Mouse (Mus musculus): Measurements from ENCODE around the gene Dbil5. TPM values are rescaled to one million over a fixed set of nuclear protein-coding genes. Genes with fewer than 3 reads are reported as not detected.
"Not testable (repeated sequence)": the region's sequence is repeated elsewhere in the genome, so short reads cannot be mapped to it uniquely, and the experiment has no call there.

Gene Dbil5
- polyA plus RNA-seq, 1 experiment from 2014 or later = not detected

GRCm38 (mm10) chr11:76196977-76197469 lies 20.4 kb upstream of the Dbil5 start:
- Histone ChIP-seq H3K4me1 (replicated peaks; ENCODE audit: control insufficient read depth, insufficient read depth, low read length) (peaks cover 7% of the 10 kb centered on the region), H3K4me3 (replicated peaks; ENCODE audit: low read length) (no peak overlapping the region), H3K27me3 (replicated peaks; ENCODE audit: control insufficient read depth, insufficient read depth, low read length) (no peaks in the 10 kb centered on the region), H3K9ac (replicated peaks; ENCODE audit: low read depth, low read length) (no peak overlapping the region), H3K27ac (ENCODE audit: low read length) (no peak overlapping the region), H3K4me2 (ENCODE audit: low read length) (no peak overlapping the region), H3K36me3 (ENCODE audit: control insufficient read depth, insufficient read depth) (no peaks in the 10 kb centered on the region), H3K9me3 (ENCODE audit: control insufficient read depth, low read length) (no peaks in the 10 kb centered on the region)
- 45% methylated on average over 8 of the region's 8 CpGs for WGBS
- ATAC-seq = no peak

- under 1% methylated on average over 84 of the region's 90 CpGs for WGBS
- peak overlapping the region; percentile 73; the same call in 1 of the 2 replicates for H3K27ac ChIP-seq (ENCODE audit: low read length)
- H3K4me2 ChIP-seq (ENCODE audit: low read length) = peak overlapping the region; percentile 76
- peaks cover 15% of the 10 kb centered on the region for H3K4me1 ChIP-seq (replicated peaks; ENCODE audit: control insufficient read depth, insufficient read depth, low read length)
- H3K9ac ChIP-seq (replicated peaks; ENCODE audit: low read depth, low read length) = peak overlapping the region; percentile 95
- peaks cover 12% of the 10 kb centered on the region for H3K36me3 ChIP-seq (ENCODE audit: control insufficient read depth, insufficient read depth)
- peak; percentile 98 for ATAC-seq
- H3K9me3 ChIP-seq (ENCODE audit: control insufficient read depth, low read length) = no peaks in the 10 kb centered on the region
- no peaks in the 10 kb centered on the region for H3K27me3 ChIP-seq (replicated peaks; ENCODE audit: control insufficient read depth, insufficient read depth, low read length)
- peak overlapping the region; percentile 94 for H3K4me3 ChIP-seq (replicated peaks; ENCODE audit: low read length)
These were observed 15.4 kb upstream of the Dbil5 start for GRCm38 (mm10) chr11:76201761-76202674.

GRCm38 (mm10) chr11:76206793-76207192 lies 10.6 kb upstream of the Dbil5 start:
- ATAC-seq = no peak
- Histone ChIP-seq H3K4me2 (ENCODE audit: low read length) (no peak overlapping the region), H3K27me3 (replicated peaks; ENCODE audit: control insufficient read depth, insufficient read depth, low read length) (no peaks in the 10 kb centered on the region), H3K4me3 (replicated peaks; ENCODE audit: low read length) (no peak overlapping the region), H3K36me3 (ENCODE audit: control insufficient read depth, insufficient read depth) (peaks cover 27% of the 10 kb centered on the region), H3K4me1 (replicated peaks; ENCODE audit: control insufficient read depth, insufficient read depth, low read length) (peaks cover 8% of the 10 kb centered on the region), H3K9me3 (ENCODE audit: control insufficient read depth, low read length) (no peaks in the 10 kb centered on the region), H3K27ac (ENCODE audit: low read length) (no peak overlapping the region), H3K9ac (replicated peaks; ENCODE audit: low read depth, low read length) (no peak overlapping the region)
- 89% methylated on average over 5 of the region's 5 CpGs for WGBS

- H3K36me3 ChIP-seq (ENCODE audit: control insufficient read depth, insufficient read depth) = peaks cover 30% of the 10 kb centered on the region
- H3K27ac ChIP-seq (ENCODE audit: low read length) = no peak overlapping the region
- H3K9ac ChIP-seq (replicated peaks; ENCODE audit: low read depth, low read length) = no peak overlapping the region
- ATAC-seq = no peak
- H3K4me3 ChIP-seq (replicated peaks; ENCODE audit: low read length) = no peak overlapping the region
- 83% methylated on average over 13 of the region's 13 CpGs for WGBS
- H3K4me1 ChIP-seq (replicated peaks; ENCODE audit: control insufficient read depth, insufficient read depth, low read length) = no peaks in the 10 kb centered on the region
- no peaks in the 10 kb centered on the region for H3K9me3 ChIP-seq (ENCODE audit: control insufficient read depth, low read length)
- no peak overlapping the region for H3K4me2 ChIP-seq (ENCODE audit: low read length)
- no peaks in the 10 kb centered on the region for H3K27me3 ChIP-seq (replicated peaks; ENCODE audit: control insufficient read depth, insufficient read depth, low read length)
These were observed 7.0 kb upstream of the Dbil5 start for GRCm38 (mm10) chr11:76210228-76210985.

- H3K4me1 ChIP-seq (replicated peaks; ENCODE audit: control insufficient read depth, insufficient read depth, low read length); H3K27ac ChIP-seq (ENCODE audit: low read length); H3K4me2 ChIP-seq (ENCODE audit: low read length); H3K9ac ChIP-seq (replicated peaks; ENCODE audit: low read depth, low read length); H3K9me3 ChIP-seq (ENCODE audit: control insufficient read depth, low read length); ATAC-seq; H3K4me3 ChIP-seq (replicated peaks; ENCODE audit: low read length); H3K27me3 ChIP-seq (replicated peaks; ENCODE audit: control insufficient read depth, insufficient read depth, low read length): not testable (repeated sequence)
- peaks cover 24% of the 10 kb centered on the region for H3K36me3 ChIP-seq (ENCODE audit: control insufficient read depth, insufficient read depth)
- WGBS = 89% methylated on average over 5 of the region's 6 CpGs
These were observed 5.8 kb upstream of the Dbil5 start for GRCm38 (mm10) chr11:76211595-76211994.

GRCm38 (mm10) chr11:76213841-76214240 lies 3.6 kb upstream of the Dbil5 start:
- WGBS = 30% methylated on average over 5 of the region's 5 CpGs
- Histone ChIP-seq H3K27ac (ENCODE audit: low read length) (no peak overlapping the region), H3K9me3 (ENCODE audit: control insufficient read depth, low read length) (no peaks in the 10 kb centered on the region), H3K36me3 (ENCODE audit: control insufficient read depth, insufficient read depth) (peaks cover 6% of the 10 kb centered on the region; the same call in 1 of the 2 replicates), H3K9ac (replicated peaks; ENCODE audit: low read depth, low read length) (no peak overlapping the region), H3K4me1 (replicated peaks; ENCODE audit: control insufficient read depth, insufficient read depth, low read length) (peaks cover 7% of the 10 kb centered on the region), H3K4me2 (ENCODE audit: low read length) (no peak overlapping the region), H3K4me3 (replicated peaks; ENCODE audit: low read length) (no peak overlapping the region), H3K27me3 (replicated peaks; ENCODE audit: control insufficient read depth, insufficient read depth, low read length) (no peaks in the 10 kb centered on the region)
- ATAC-seq = no peak

- Histone ChIP-seq H3K4me1 (replicated peaks; ENCODE audit: control insufficient read depth, insufficient read depth, low read length) (peaks cover 7% of the 10 kb centered on the region), H3K4me3 (replicated peaks; ENCODE audit: low read length) (no peak overlapping the region), H3K36me3 (ENCODE audit: control insufficient read depth, insufficient read depth) (peaks cover 5% of the 10 kb centered on the region; the same call in 1 of the 2 replicates), H3K4me2 (ENCODE audit: low read length) (no peak overlapping the region), H3K9ac (replicated peaks; ENCODE audit: low read depth, low read length) (no peak overlapping the region), H3K9me3 (ENCODE audit: control insufficient read depth, low read length) (no peaks in the 10 kb centered on the region), H3K27ac (ENCODE audit: low read length) (no peak overlapping the region), H3K27me3 (replicated peaks; ENCODE audit: control insufficient read depth, insufficient read depth, low read length) (no peaks in the 10 kb centered on the region)
- 98% methylated on average over 2 of the region's 2 CpGs for WGBS
- ATAC-seq = no peak
These were observed 2.4 kb upstream of the Dbil5 start for GRCm38 (mm10) chr11:76215011-76215410.

GRCm38 (mm10) chr11:76216049-76216540 lies 1.3 kb upstream of the Dbil5 start:
- H3K4me2 ChIP-seq (ENCODE audit: low read length) = no peak overlapping the region; the same call in 1 of the 2 replicates
- H3K4me1 ChIP-seq (replicated peaks; ENCODE audit: control insufficient read depth, insufficient read depth, low read length) = peaks cover 7% of the 10 kb centered on the region
- no peak for ATAC-seq
- H3K9me3 ChIP-seq (ENCODE audit: control insufficient read depth, low read length) = no peaks in the 10 kb centered on the region
- H3K27ac ChIP-seq (ENCODE audit: low read length) = no peak overlapping the region
- H3K36me3 ChIP-seq (ENCODE audit: control insufficient read depth, insufficient read depth) = peaks cover 5% of the 10 kb centered on the region; the same call in 1 of the 2 replicates
- H3K4me3 ChIP-seq (replicated peaks; ENCODE audit: low read length) = 0 out of 2 replicates have a peak overlapping the region, but pooled peaks have one; percentile 89
- H3K9ac ChIP-seq (replicated peaks; ENCODE audit: low read depth, low read length) = no peak overlapping the region
- H3K27me3 ChIP-seq (replicated peaks; ENCODE audit: control insufficient read depth, insufficient read depth, low read length) = no peaks in the 10 kb centered on the region
- 93% methylated on average over 5 of the region's 5 CpGs for WGBS
